Mouse (Mus musculus): ENCODE measurements around the gene Dapk2. TPM values are rescaled to one million over a fixed set of nuclear protein-coding genes. Genes with fewer than 3 reads are reported as not detected.

Dapk2 gene
- polyA plus RNA-seq, 1 experiment from 2014 or later = 7.2 TPM

DNA sequence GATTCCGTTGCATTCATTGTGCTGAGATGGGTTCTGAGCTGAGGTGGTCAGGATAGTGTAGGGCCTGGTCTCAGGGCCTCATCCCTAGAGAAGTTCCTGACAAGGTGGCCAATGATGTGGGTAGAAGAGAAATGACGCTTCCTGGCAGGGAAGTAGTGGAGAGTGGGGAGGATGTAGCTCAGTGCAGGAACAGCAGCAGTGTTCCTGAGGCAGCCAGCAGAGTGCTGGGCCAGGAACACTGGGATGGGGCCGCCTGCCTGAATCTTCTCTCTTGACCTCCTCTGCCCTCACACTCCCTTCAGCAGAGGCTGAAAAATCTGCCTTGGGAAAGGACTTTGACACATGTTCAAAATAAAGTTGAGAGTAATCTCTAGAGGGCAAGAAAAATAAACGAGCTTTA, 85.2 kb downstream of the Dapk2 start:
- Histone ChIP-seq H3K27ac (no peak overlapping the region), H3K4me3 (replicated peaks) (no peak overlapping the region), H3K9ac (no peak overlapping the region), H3K27me3 (replicated peaks) (no peaks in the 10 kb centered on the region), H3K4me2 (replicated peaks) (no peak overlapping the region), H3K36me3 (no peaks in the 10 kb centered on the region), H3K4me1 (replicated peaks) (peaks cover 3% of the 10 kb centered on the region; the same call in 1 of the 2 replicates), H3K9me3 (no peaks in the 10 kb centered on the region)
- ATAC-seq = no peak
- 56% methylated on average over 4 of the region's 4 CpGs for WGBS

DNA sequence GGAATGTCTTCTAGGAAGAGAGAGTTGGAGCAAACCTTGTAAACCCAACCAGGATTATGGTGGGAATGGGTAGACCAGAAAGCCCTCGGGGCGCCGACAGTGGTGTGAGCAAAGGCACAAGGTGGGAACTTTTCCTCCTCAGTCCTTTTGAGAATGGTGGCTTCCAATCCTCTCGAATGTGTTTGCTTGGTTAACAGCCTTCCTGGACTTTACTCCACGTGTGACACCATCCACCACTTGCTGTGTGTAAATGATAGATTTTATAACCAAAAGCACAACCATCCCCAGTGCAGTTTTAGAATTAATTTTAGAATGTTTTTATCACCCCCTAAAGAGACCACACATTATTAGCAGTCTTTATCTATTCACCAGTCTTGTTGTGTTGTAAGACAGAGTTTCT, 86.1 kb downstream of the Dapk2 start:
- no peak overlapping the region for H3K4me2 ChIP-seq (replicated peaks)
- H3K36me3 ChIP-seq = no peaks in the 10 kb centered on the region
- H3K27ac ChIP-seq = no peak overlapping the region
- H3K4me1 ChIP-seq (replicated peaks) = peaks cover 3% of the 10 kb centered on the region; the same call in 1 of the 2 replicates
- H3K9me3 ChIP-seq = no peaks in the 10 kb centered on the region
- 83% methylated on average over 5 of the region's 5 CpGs for WGBS
- no peak for ATAC-seq
- H3K27me3 ChIP-seq (replicated peaks) = no peaks in the 10 kb centered on the region
- no peak overlapping the region for H3K4me3 ChIP-seq (replicated peaks)
- no peak overlapping the region for H3K9ac ChIP-seq

DNA sequence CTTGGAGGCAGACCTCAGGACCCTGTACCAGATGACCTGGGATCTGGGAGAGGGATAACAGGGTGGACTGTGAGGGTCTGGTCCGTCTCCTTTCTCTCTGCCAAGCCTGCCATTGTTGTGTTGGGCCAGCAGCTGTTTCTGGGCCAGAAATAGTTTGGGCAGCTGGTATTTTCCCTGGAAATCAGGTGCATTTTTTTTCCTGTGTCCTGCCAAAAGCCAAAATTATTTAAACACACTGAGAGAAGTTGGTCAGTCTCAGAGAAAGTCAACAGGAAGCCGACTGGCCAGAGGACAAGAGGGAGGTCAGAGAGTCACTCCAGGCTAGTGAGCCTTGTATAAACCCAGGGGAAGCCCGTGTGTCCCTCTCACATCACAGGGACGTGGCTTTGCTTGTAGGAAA, 87.7 kb downstream of the Dapk2 start:
- 35% methylated on average over 4 of the region's 4 CpGs for WGBS
- no peaks in the 10 kb centered on the region for H3K27me3 ChIP-seq (replicated peaks)
- no peaks in the 10 kb centered on the region for H3K9me3 ChIP-seq
- no peak overlapping the region for H3K4me2 ChIP-seq (replicated peaks)
- H3K4me1 ChIP-seq (replicated peaks) = peaks cover 3% of the 10 kb centered on the region; the same call in 1 of the 2 replicates
- no peak overlapping the region for H3K27ac ChIP-seq
- no peak overlapping the region for H3K4me3 ChIP-seq (replicated peaks)
- no peak overlapping the region for H3K9ac ChIP-seq
- ATAC-seq = no peak
- no peaks in the 10 kb centered on the region for H3K36me3 ChIP-seq

DNA sequence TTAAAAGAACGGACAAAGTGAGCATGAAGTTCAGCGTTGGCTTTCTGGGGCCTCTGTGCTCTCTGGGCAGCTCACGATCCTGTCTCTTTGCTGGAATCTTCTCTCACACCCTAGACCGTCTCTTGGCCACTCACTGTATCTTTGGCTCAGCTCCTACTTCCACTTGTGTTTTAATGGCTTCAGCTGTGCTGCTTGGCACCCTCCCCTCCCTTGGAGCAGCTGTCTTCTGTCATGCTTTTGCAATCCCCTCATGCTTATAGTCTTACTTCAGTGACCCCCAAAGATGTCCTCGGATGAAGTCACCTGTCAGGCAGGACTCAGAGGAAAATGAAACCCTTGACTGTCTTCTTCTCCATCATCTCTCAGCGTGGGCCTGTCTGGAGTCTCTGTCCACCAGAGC, 91.3 kb downstream of the Dapk2 start:
- WGBS = 67% methylated on average over 6 of the region's 6 CpGs
- H3K27me3 ChIP-seq (replicated peaks) = no peaks in the 10 kb centered on the region
- no peak overlapping the region for H3K4me2 ChIP-seq (replicated peaks)
- H3K36me3 ChIP-seq = no peaks in the 10 kb centered on the region
- H3K9ac ChIP-seq = no peak overlapping the region
- no peak for ATAC-seq
- H3K4me1 ChIP-seq (replicated peaks) = peaks cover 12% of the 10 kb centered on the region
- H3K4me3 ChIP-seq (replicated peaks) = no peak overlapping the region
- no peaks in the 10 kb centered on the region for H3K9me3 ChIP-seq
- H3K27ac ChIP-seq = no peak overlapping the region

DNA sequence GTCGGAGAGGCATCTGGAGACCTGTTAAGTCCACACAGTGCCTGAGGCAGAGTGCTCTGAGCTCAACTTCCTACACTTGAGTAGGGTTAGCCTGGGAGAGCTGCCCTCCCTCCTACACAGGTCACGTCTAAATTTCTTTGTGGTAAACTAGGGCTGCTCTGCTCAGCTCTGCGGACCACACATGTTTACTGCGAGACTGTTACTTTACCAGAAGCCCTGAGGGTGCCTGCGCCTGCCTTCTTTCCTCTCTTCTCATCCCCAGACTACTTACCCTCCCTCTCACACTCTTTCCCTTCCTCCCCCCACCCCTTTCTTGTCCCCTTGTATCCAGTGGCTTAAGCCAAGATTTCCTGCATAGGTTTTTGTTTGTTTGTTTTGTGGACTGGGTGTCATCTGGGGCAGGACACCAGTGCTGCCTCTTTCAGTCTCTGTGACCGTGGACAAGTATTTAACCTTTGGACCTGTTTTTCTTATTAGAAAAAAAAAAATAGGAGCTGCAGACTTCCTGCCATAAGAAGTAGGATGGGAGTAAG, 93.2 kb downstream of the Dapk2 start:
- Histone ChIP-seq H3K9me3 (no peaks in the 10 kb centered on the region), H3K4me3 (replicated peaks) (no peak overlapping the region), H3K4me1 (replicated peaks) (peaks cover 12% of the 10 kb centered on the region), H3K36me3 (no peaks in the 10 kb centered on the region), H3K4me2 (replicated peaks) (0 out of 2 replicates have a peak overlapping the region, but pooled peaks have one; percentile 6), H3K27me3 (replicated peaks) (no peaks in the 10 kb centered on the region), H3K27ac (0 out of 2 replicates have a peak overlapping the region, but pooled peaks have one; percentile 17), H3K9ac (no peak overlapping the region)
- ATAC-seq = peak; percentile 56; the same call in 1 of the 2 replicates
- 21% methylated on average over 6 of the region's 6 CpGs for WGBS

DNA sequence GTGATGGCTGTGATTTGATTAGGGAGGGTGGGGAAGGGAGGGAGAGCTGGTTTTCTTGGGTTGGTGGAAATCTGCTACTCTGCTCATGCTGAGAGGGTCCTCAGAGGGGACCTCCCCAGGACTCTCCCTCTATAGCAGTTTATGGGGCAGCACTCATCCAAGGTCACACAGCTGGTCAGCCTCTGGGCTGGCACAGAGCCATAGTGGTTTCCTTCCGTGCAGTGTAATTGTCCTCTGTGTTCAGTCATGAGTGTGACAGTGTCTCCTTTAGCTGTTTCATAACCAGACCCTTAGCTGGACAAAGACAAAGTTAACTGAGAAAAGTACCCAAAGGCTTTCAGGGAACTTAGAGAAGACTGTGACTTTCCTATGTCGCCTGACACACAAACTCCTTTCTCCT, 103.7 kb downstream of the Dapk2 start:
- WGBS = 61% methylated on average over 2 of the region's 2 CpGs
- no peaks in the 10 kb centered on the region for H3K27me3 ChIP-seq (replicated peaks)
- no peak overlapping the region for H3K4me2 ChIP-seq (replicated peaks)
- no peak overlapping the region for H3K9ac ChIP-seq
- no peak overlapping the region for H3K4me3 ChIP-seq (replicated peaks)
- H3K27ac ChIP-seq = no peak overlapping the region
- peaks cover 4% of the 10 kb centered on the region; the same call in 1 of the 2 replicates for H3K4me1 ChIP-seq (replicated peaks)
- no peak for ATAC-seq
- H3K9me3 ChIP-seq = no peaks in the 10 kb centered on the region
- H3K36me3 ChIP-seq = no peaks in the 10 kb centered on the region

DNA sequence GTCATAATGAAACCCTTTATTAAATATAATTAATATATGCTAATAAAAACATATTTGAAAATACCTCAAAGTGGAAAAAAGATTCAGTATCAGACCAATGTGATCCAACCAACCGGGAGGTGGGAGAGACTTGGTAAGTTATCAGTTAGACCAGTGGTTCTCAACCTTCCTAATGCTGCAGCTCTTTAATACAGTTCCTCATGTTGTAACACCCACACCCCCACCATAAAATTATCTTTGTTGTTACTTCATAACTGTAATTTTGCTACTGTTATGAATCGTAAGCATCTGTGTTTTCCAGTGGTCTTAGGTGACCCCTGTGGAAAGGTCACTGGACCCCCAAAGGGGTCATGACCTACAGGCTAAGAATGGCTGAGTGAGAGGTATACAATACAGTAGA, 105.7 kb downstream of the Dapk2 start:
- no peaks in the 10 kb centered on the region for H3K36me3 ChIP-seq
- no peaks in the 10 kb centered on the region for H3K9me3 ChIP-seq
- H3K4me1 ChIP-seq (replicated peaks) = peaks cover 4% of the 10 kb centered on the region; the same call in 1 of the 2 replicates
- H3K9ac ChIP-seq = no peak overlapping the region
- WGBS = 82% methylated on average over 2 of the region's 2 CpGs
- ATAC-seq = no peak
- no peaks in the 10 kb centered on the region for H3K27me3 ChIP-seq (replicated peaks)
- H3K4me2 ChIP-seq (replicated peaks) = no peak overlapping the region
- H3K27ac ChIP-seq = no peak overlapping the region
- H3K4me3 ChIP-seq (replicated peaks) = no peak overlapping the region

DNA sequence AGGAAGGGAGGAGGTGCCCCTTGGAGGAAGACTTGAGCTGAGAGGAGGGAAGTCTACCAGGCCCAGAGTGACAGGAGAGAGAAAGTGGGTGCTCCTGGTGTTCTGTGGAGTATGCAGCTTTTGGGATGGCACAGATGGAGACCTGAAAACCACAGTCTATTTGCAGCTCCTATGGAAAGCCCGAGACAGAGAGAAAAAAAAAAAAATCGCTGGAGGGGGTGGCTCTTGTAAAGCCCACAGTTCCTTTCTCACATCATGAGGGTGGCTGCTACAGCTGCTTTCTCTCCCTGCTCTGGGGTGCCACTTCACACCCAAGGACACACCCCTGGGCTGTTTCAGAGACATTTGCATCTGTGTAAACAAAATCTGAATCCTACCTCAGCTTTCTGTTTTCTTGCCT, 107.6 kb downstream of the Dapk2 start:
- H3K9me3 ChIP-seq = no peaks in the 10 kb centered on the region
- peaks cover 4% of the 10 kb centered on the region; the same call in 1 of the 2 replicates for H3K4me1 ChIP-seq (replicated peaks)
- no peak overlapping the region for H3K4me3 ChIP-seq (replicated peaks)
- WGBS = 31% methylated on average over 2 of the region's 2 CpGs
- peak overlapping the region; percentile 67 for H3K27ac ChIP-seq
- H3K9ac ChIP-seq = no peak overlapping the region
- no peak overlapping the region for H3K4me2 ChIP-seq (replicated peaks)
- H3K27me3 ChIP-seq (replicated peaks) = no peaks in the 10 kb centered on the region
- ATAC-seq = no peak
- H3K36me3 ChIP-seq = no peaks in the 10 kb centered on the region

DNA sequence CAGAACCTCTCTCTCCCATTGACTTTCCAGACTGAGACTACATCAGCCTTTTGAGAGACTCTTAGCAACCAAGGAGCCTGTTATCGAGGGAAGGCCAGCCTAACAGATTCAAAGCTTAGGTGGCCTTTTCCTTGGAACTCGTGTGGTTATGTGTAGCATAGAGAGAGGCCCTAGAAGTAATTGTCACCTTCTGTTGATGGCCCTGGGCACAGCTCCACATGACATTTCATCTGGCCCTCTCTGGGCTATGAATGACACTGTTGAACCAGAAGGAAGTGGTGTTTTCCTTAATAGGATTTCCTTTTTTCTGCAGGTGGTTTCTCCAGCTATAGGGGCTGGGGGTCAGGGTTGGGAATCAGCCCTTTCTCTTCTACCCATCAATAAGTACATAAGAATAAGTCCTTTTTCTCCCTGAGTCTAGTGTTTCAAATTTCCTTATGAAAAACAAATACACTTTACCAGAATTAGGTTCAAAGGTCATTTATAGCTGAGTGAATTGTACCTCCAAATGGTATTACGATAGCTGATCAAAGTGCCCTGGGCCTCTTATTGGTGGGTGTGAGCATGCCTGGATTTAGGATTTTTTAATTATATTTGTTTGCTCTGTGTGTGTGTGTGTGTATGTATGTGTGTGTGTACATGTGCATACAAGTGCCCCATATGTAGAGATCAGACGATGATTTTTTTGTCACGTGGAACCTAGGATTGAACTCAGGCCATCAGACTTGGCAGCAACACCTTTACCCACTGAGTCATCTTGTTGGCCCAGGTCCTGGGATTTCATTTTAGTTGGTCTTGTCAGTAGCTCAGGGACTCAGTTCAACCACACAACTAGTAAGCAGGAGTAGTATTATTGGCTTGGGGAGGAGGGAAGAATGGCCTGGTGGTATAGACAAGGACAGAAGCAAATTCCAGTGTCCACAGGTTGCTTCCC, 108.5 kb downstream of the Dapk2 start:
- Histone ChIP-seq H3K36me3 (no peaks in the 10 kb centered on the region), H3K4me2 (replicated peaks) (no peak overlapping the region), H3K27me3 (replicated peaks) (no peaks in the 10 kb centered on the region), H3K4me3 (replicated peaks) (no peak overlapping the region), H3K27ac (peak overlapping the region; percentile 67), H3K4me1 (replicated peaks) (peaks cover 4% of the 10 kb centered on the region), H3K9me3 (no peaks in the 10 kb centered on the region), H3K9ac (no peak overlapping the region)
- peak; percentile 89 for ATAC-seq
- WGBS = 59% methylated on average over 5 of the region's 5 CpGs

DNA sequence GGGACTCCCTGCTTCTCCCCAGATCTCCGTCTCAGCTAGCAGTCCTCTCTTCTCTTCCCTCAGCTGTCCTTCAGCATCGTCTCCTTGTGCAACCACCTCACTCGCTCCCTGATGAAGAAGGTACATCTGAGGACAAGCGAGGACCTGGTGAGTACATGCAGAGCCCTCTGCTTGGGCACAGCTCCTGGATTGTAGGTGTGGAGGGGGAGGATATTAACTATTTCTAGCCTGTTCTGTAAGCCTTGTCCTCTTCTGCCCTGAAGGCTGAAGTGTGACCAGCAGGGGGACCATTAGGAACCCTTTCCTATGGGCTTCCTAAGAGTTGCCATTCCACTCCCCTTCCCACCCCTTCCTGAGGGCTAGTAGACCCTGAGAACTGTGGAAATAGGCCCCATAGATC, 110.8 kb downstream of the Dapk2 start:
- Histone ChIP-seq H3K4me3 (replicated peaks) (no peak overlapping the region), H3K4me1 (replicated peaks) (peaks cover 4% of the 10 kb centered on the region), H3K9me3 (no peaks in the 10 kb centered on the region), H3K4me2 (replicated peaks) (no peak overlapping the region), H3K27me3 (replicated peaks) (no peaks in the 10 kb centered on the region), H3K36me3 (no peaks in the 10 kb centered on the region), H3K9ac (no peak overlapping the region), H3K27ac (no peak overlapping the region)
- WGBS = 73% methylated on average over 4 of the region's 4 CpGs
- ATAC-seq = no peak

DNA sequence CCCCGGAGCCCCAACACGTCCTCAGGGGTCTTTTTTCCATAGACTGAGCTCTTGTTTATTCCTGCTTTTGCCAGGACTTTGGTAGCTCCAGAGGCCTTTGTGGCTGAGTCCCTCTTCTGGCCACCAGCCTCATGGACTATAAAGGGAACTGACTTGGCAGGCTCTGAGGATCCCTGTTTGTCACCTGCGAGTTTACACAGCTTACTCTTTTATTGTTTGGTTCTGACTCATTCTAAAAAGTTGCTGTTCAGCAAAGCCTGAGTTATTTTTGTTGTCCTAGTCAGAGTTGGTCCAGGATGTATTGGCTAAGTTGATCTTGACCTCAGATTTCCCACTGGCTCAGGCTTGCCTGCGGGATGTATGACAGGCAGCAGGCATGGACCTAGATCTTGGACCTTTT, 112.0 kb downstream of the Dapk2 start:
- Histone ChIP-seq H3K27me3 (replicated peaks) (no peaks in the 10 kb centered on the region), H3K4me2 (replicated peaks) (no peak overlapping the region), H3K9me3 (no peaks in the 10 kb centered on the region), H3K36me3 (no peaks in the 10 kb centered on the region), H3K27ac (no peak overlapping the region), H3K4me3 (replicated peaks) (no peak overlapping the region), H3K4me1 (replicated peaks) (peaks cover 5% of the 10 kb centered on the region), H3K9ac (no peak overlapping the region)
- ATAC-seq = no peak
- 83% methylated on average over 4 of the region's 4 CpGs for WGBS

DNA sequence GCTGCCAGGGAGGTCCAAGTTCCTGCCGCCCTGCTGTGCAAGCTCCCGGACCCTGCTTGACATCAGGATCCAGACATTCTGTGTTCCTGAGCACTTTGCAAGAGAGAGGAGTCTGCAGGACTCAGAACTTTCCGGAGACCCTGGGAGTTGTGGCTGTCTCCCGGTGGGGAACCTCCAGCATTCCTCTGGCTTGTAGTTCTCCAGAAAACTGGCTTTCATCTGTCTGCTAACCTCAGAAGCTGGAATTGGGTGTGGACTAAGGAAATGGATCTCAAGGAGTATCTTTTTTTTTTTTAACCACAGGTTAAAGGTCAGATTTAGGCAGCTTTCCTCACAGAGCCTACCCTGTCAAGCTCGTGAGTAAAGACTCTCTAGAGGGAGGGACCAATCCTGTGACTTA, 113.7 kb downstream of the Dapk2 start:
- H3K9ac ChIP-seq = no peak overlapping the region
- WGBS = 38% methylated on average over 5 of the region's 5 CpGs
- no peak for ATAC-seq

More for the DNA sequence above, 113.7 kb downstream of the Dapk2 start:
- no peaks in the 10 kb centered on the region for H3K9me3 ChIP-seq
- H3K36me3 ChIP-seq = no peaks in the 10 kb centered on the region
- H3K4me3 ChIP-seq (replicated peaks) = no peak overlapping the region
- no peak overlapping the region for H3K4me2 ChIP-seq (replicated peaks)
- no peak overlapping the region for H3K27ac ChIP-seq
- peaks cover 14% of the 10 kb centered on the region for H3K4me1 ChIP-seq (replicated peaks)
- H3K27me3 ChIP-seq (replicated peaks) = no peaks in the 10 kb centered on the region
